ENCODE assay signal across 25 mouse cellular contexts in genomic region chr2:41024389-41024788, GRCm38 (mm10).
DNase-seq lines count a peak whose midpoint lies in the region; ATAC-seq and TF ChIP-seq lines count a peak whose summit lies in the region.
"Had no signal": no experiment of that assay in that cellular context is flagged by ENCODE, and none has a peak within 500 bp of the region (broad histone marks: within the 10 kb centered on the region; RNA-seq: fewer than 3 reads in every experiment).

No protein-coding gene starts in this region.

- no peak for TF ChIP-seq POLR2A in brain, embryonic 14.5 days (IDR thresholded peaks at IDR 0.05; ENCODE audit: borderline replicate concordance, extremely low read depth, insufficient read depth, insufficient read length, poor library complexity, severe bottlenecking)

- H3K9me3 ChIP-seq in hindbrain, embryonic 13.5 days, result no peaks in the 10 kb centered on the region
- no peaks in the 10 kb centered on the region for H3K9me3 ChIP-seq in hindbrain, embryonic 10.5 days
- no peaks in the 10 kb centered on the region for H3K9me3 ChIP-seq in midbrain, postnatal 0 days (ENCODE audit: low read length)
- no peaks in the 10 kb centered on the region for H3K9me3 ChIP-seq in midbrain, embryonic 14.5 days (ENCODE audit: control insufficient read depth, low read length)
- H3K9me3 ChIP-seq: forebrain, embryonic 10.5 days; forebrain, embryonic 13.5 days; heart, embryonic 10.5 days; heart, embryonic 13.5 days had no signal

- H3K27me3 ChIP-seq in hindbrain, embryonic 13.5 days, result no peaks in the 10 kb centered on the region
- H3K27me3 ChIP-seq in hindbrain, embryonic 10.5 days (ENCODE audit: insufficient read depth, poor library complexity, severe bottlenecking), result no peaks in the 10 kb centered on the region
- no peaks in the 10 kb centered on the region for H3K27me3 ChIP-seq in midbrain, postnatal 0 days (ENCODE audit: insufficient read depth, low read length)
- no peaks in the 10 kb centered on the region for H3K27me3 ChIP-seq in midbrain, embryonic 14.5 days (ENCODE audit: control insufficient read depth, insufficient read depth, low read length)
- H3K27me3 ChIP-seq: forebrain, embryonic 13.5 days; heart, embryonic 13.5 days had no signal

- DNase-seq in hindbrain, embryonic 10.5 days (ENCODE audit: low spot score), result no peak
- peak; percentile 2 for DNase-seq in midbrain, postnatal 0 days (ENCODE audit: low spot score)
- no peak for DNase-seq in midbrain, embryonic 14.5 days
- DNase-seq in brain, embryonic 14.5 days (ENCODE audit: low read depth), result peak; percentile 20
- no peak for DNase-seq in B cell, adult 2 months
- DNase-seq: adrenal gland, adult 8-10 months; adrenal gland, postnatal 25 days; cerebellum, adult 18-20 months; cerebellum, adult 9-10 months; cerebellum, postnatal 14 days; gastrocnemius, postnatal 10 days; gastrocnemius, postnatal 36 days; heart, adult 2 months; heart, postnatal 14 days; heart, postnatal 4 days had no signal

- no peaks in the 10 kb centered on the region for H3K4me1 ChIP-seq in hindbrain, embryonic 13.5 days (replicated peaks)
- H3K4me1 ChIP-seq in hindbrain, embryonic 10.5 days (replicated peaks), result no peaks in the 10 kb centered on the region
- H3K4me1 ChIP-seq in midbrain, postnatal 0 days (ENCODE audit: insufficient read depth, low read length), result no peaks in the 10 kb centered on the region
- no peaks in the 10 kb centered on the region for H3K4me1 ChIP-seq in midbrain, embryonic 14.5 days (ENCODE audit: control insufficient read depth, insufficient read depth, low read length)
- H3K4me1 ChIP-seq: forebrain, embryonic 10.5 days; forebrain, embryonic 13.5 days; heart, embryonic 10.5 days; heart, embryonic 13.5 days had no signal

- no peak overlapping the region for H3K9ac ChIP-seq in hindbrain, embryonic 13.5 days
- H3K9ac ChIP-seq in midbrain, postnatal 0 days (replicated peaks; ENCODE audit: low read length, poor library complexity, severe bottlenecking), result no peak overlapping the region
- no peak overlapping the region for H3K9ac ChIP-seq in midbrain, embryonic 14.5 days (replicated peaks; ENCODE audit: low read length)
- H3K9ac ChIP-seq: forebrain, embryonic 13.5 days; heart, embryonic 13.5 days had no signal

- no peak overlapping the region for H3K4me3 ChIP-seq in hindbrain, embryonic 13.5 days
- H3K4me3 ChIP-seq in hindbrain, embryonic 10.5 days, result no peak overlapping the region
- no peak overlapping the region for H3K4me3 ChIP-seq in midbrain, postnatal 0 days (ENCODE audit: low read depth, low read length)
- no peak overlapping the region for H3K4me3 ChIP-seq in midbrain, embryonic 14.5 days (replicated peaks; ENCODE audit: low read depth, low read length)
- H3K4me3 ChIP-seq: forebrain, embryonic 10.5 days; forebrain, embryonic 13.5 days; heart, adult 2 months; heart, embryonic 10.5 days; heart, embryonic 13.5 days had no signal

- H3K27ac ChIP-seq in hindbrain, embryonic 13.5 days, result no peak overlapping the region
- H3K27ac ChIP-seq in hindbrain, embryonic 10.5 days, result no peak overlapping the region
- no peak overlapping the region for H3K27ac ChIP-seq in midbrain, postnatal 0 days (ENCODE audit: low read depth, low read length)
- no peak overlapping the region for H3K27ac ChIP-seq in midbrain, embryonic 14.5 days (replicated peaks; ENCODE audit: low read depth, low read length)
- H3K27ac ChIP-seq: forebrain, embryonic 10.5 days; forebrain, embryonic 13.5 days; heart, adult 2 months; heart, embryonic 10.5 days; heart, embryonic 13.5 days; hindbrain, postnatal 0 days had no signal

- no peak overlapping the region for H3K4me2 ChIP-seq in hindbrain, embryonic 13.5 days
- H3K4me2 ChIP-seq in midbrain, postnatal 0 days (ENCODE audit: low read depth, low read length, poor library complexity, severe bottlenecking), result no peak overlapping the region
- no peak overlapping the region for H3K4me2 ChIP-seq in midbrain, embryonic 14.5 days (ENCODE audit: low read length)
- H3K4me2 ChIP-seq: forebrain, embryonic 13.5 days; heart, embryonic 13.5 days had no signal

- ATAC-seq in hindbrain, embryonic 13.5 days (ENCODE audit: low FRiP score), result 0 out of 2 replicates have a peak, but pooled peaks have one; percentile 52
- no peak for ATAC-seq in midbrain, postnatal 0 days (ENCODE audit: low FRiP score)
- ATAC-seq in midbrain, embryonic 14.5 days (ENCODE audit: low FRiP score, low TSS enrichment), result no peak
- ATAC-seq: CD4-positive, CD25-positive, alpha-beta regulatory T cell, adult 4 months; forebrain, embryonic 13.5 days; forebrain, embryonic 16.5 days; hindbrain, postnatal 0 days; inflammation-experienced regulatory T-cells, adult 6 months; intestine, embryonic 16.5 days had no signal

- no peaks in the 10 kb centered on the region for H3K36me3 ChIP-seq in hindbrain, embryonic 13.5 days
- H3K36me3 ChIP-seq in hindbrain, embryonic 10.5 days, result no peaks in the 10 kb centered on the region
- no peaks in the 10 kb centered on the region for H3K36me3 ChIP-seq in midbrain, postnatal 0 days (ENCODE audit: insufficient read depth, low read length)
- H3K36me3 ChIP-seq in midbrain, embryonic 14.5 days (ENCODE audit: control insufficient read depth, insufficient read depth, low read length), result no peaks in the 10 kb centered on the region
- H3K36me3 ChIP-seq: forebrain, embryonic 10.5 days; heart, embryonic 10.5 days; heart, embryonic 13.5 days had no signal

- TF ChIP-seq CTCF in midbrain, postnatal 0 days (IDR thresholded peaks at IDR 0.05), result no peak
- no peak for TF ChIP-seq CTCF in brain, embryonic 14.5 days (IDR thresholded peaks at IDR 0.05; ENCODE audit: borderline replicate concordance, extremely low read depth, insufficient read depth, insufficient read length)

- WGBS in hindbrain, embryonic 13.5 days, result 68% methylated on average over 2 of the region's 2 CpGs
- 88% methylated on average over 2 of the region's 2 CpGs for WGBS in hindbrain, embryonic 10.5 days
- 81% methylated on average over 2 of the region's 2 CpGs for WGBS in midbrain, postnatal 0 days
- WGBS in midbrain, embryonic 14.5 days, result 84% methylated on average over 2 of the region's 2 CpGs

Comparison
In these comparisons a context has a peak if more than half of its experiments do, and no peak if none do; other contexts are left out.
1. DNase-seq: peak in midbrain, postnatal 0 days (single experiment) and brain, embryonic 14.5 days (single experiment); none in hindbrain, embryonic 10.5 days (single experiment), midbrain, embryonic 14.5 days (single experiment) and B cell, adult 2 months (0 of 2).